Mouse (Mus musculus) urinary bladder, adult 18-20 months (tissue): ENCODE measurements around the gene Gm5926.
A peak's percentile ranks its signal among the peaks of the same experiment; 100 is the strongest.
"Not testable (repeated sequence)": the region's sequence is repeated elsewhere in the genome, so short reads cannot be mapped to it uniquely, and the experiment has no call there.

ENCODE experiments used
- DNase-seq, 2 experiments: peaks; one replicate each; pipeline ENCODE4 v3.0.0; 2022; ENCODE audit warnings: low spot score in 2 of 2, mixed read lengths in 2 of 2

The Gm5926 gene

DNA sequence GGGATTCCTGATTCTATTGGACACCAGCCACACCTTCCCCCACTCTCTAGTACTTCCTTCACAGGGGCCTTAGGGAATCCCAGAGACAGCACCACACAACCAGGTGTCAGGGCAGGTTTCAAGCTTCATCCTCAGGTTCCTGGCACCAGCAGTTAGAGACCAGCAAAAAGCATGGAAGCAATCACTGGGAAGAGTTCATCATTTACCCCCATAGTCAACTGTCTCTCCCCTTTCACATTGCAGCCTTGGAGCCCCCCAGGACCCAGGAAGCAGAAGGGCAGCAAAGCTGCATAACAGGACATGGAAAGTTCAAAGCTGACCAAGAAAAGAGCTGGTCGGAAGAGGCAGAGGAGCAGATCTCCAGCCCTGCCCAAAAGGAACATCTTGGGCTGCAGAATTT, at the start of gene Gm5926:
Gm5926 (plus strand) TSS at position 301 of the 400 bp plus-strand sequence.
- DNase-seq: not testable (repeated sequence)

DNA sequence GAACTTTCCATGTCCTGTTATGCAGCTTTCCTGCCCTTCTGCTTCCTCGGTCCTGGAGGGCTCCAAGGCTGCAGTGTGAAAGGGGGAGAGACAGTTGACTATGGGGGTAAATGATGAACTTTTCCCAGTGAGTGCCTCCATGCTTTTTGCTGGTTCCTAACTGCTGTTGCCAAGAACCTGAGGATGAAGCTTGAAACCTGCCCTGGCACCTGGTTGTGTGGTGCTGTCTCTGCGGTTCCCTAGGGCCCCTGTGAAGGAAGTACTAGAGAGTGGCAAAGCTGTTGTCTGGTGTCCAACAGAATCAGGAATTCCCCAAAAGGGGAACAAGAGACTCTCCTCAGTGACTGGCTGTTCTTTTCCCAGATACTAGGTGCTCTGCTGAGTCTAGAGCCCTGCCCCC, 49.5 kb upstream of the Gm5926 start:
- peak in 1 of 2 experiments; percentile 17 for DNase-seq

DNA sequence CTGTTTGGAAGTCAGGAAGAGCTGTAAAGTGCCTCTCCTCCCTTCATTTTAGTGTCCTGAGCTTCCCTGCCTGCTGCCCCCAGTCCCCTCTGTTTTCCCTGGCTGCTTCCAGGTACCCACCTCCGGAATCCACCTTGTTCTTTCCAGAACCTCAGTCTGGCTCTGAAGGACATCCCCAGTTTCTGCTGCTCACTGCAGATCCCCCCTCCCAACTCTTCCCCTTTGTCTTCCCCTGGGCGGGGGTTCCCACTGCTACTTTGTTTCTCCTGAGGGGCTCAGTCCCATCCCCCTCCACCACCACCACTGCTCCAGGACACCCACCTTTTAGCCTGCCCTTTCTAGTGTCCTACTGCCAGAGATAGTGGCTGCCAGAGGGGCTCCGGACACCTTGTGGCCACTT, 49.1 kb upstream of the Gm5926 start:
- DNase-seq: not testable (repeated sequence)
